Mouse (Mus musculus) cortical plate, adult 2 months (tissue): ENCODE data around the gene Kbtbd7. TPM values are rescaled to one million over a fixed set of nuclear protein-coding genes. Genes with fewer than 3 reads are reported as not detected.
"Not testable (repeated sequence)": the region's sequence is repeated elsewhere in the genome, so short reads cannot be mapped to it uniquely, and the experiment has no call there.

Source experiments
- H3K27ac ChIP-seq: fragments of 200-500 bp; 2 replicates; pipeline ENCODE4 v1.5.1; 2012; ENCODE audit warnings: low read length, control low read depth, inconsistent platforms; ENCODE audit not compliant: insufficient read depth
- H3K4me1 ChIP-seq: fragments of 200-500 bp; 2 replicates; pipeline ENCODE4 v1.6.1; 2011; ENCODE audit warnings: low read length; ENCODE audit not compliant: control insufficient read depth, insufficient read depth
- H3K4me3 ChIP-seq: fragments of 200-500 bp; 2 replicates; pipeline ENCODE4 v1.5.1; 2011; ENCODE audit warnings: mild to moderate bottlenecking, low read length, control low read depth; ENCODE audit not compliant: insufficient read depth
- CTCF ChIP-seq: fragments of 200-500 bp; IDR thresholded peaks from 2 replicates; pipeline ENCODE4 v1.5.1; 2011; ENCODE audit warnings: mild to moderate bottlenecking, control low read depth, low read length; ENCODE audit not compliant: insufficient read depth; ENCODE audit errors: extremely low read depth
- POLR2A ChIP-seq: fragments of 200-500 bp; IDR thresholded peaks from 2 replicates; pipeline ENCODE4 v1.6.1; 2011; ENCODE audit warnings: mild to moderate bottlenecking, low read length, control low read depth; ENCODE audit not compliant: insufficient read depth; ENCODE audit errors: extremely low read depth
- polyA plus RNA-seq: library from polyadenylated mRNA; depleted of rRNA; stranded (reverse); fragments of >200 nt; gene quantifications from 2 replicates; pipeline ENCODE4 v1.2.3, GENCODE M21; 2012

Gene Kbtbd7
- polyA plus RNA-seq, 1 experiment: 17.2 TPM

DNA sequence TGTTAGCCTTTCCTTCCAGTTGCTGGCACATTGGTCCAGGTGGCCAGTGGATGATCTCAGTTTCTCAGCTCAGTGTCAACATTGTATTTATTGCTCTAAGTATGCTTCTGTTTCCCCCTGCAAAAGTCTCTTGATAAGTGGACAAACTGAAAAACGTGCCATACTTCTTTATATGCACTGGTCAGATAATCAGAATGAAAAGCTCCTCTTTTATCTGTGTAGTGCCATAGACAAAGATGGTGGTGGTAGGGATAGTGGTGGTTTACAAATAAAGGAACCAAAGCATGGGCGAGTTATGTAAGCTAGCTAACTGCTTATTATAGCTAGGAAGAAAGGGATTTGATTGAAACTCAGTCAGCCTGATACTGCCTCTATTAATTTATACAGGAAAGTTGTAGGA lies 18.7 kb upstream of the Kbtbd7 start:
- no peak for TF ChIP-seq POLR2A
- no peak for TF ChIP-seq CTCF
- Histone ChIP-seq H3K27ac (no peak overlapping the region), H3K4me1 (no peaks in the 10 kb centered on the region), H3K4me3 (no peak overlapping the region)

DNA sequence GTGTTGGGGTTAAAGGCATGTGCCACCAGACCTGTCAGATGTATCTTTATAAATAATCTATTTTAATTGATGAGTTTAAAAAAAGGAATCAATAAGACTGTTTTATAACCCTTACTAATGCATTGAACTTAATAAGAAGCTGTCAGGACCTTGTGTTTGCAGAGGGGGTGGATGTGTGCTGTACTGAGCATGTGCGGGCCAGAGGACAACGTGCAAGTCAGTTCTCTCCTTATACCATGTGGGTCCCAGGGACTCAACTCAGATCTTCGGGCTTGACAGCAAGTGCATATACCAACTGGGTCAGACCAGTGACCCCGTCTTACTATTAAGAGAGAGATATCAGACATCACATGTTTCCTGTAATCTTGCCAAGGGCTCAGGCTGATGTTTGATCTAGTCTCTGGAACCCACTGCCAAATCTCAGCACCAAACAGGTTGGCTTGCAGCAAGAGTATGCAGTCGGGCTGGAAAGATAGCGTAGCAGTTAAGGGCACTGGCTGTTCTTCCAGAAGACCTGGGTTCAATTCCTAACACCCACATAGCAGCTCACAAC lies 17.0 kb upstream of the Kbtbd7 start:
- Histone ChIP-seq H3K4me1 (no peaks in the 10 kb centered on the region), H3K27ac (no peak overlapping the region), H3K4me3 (no peak overlapping the region)
- TF ChIP-seq POLR2A (no peak), CTCF (no peak)

DNA sequence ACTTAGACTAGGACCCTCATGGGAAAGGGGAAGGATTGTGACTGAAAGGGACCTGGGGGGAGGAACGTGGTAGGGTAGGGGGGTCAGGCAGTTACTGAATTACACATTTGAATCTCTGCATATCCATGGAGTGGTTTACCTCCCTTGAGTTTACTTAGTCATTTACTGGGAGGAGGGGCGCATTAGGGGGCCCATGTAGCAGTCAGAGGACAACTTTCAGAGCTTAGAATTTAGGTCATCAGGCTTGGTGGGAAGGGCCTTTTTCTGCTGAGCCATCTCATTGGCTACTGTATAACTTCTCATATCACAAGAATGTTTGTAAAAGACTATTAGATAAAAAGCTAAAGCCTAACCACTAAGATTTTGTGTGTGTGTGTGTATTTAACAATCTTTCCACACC lies 15.6 kb upstream of the Kbtbd7 start:
- Histone ChIP-seq H3K4me3 (no peak overlapping the region), H3K4me1 (no peaks in the 10 kb centered on the region), H3K27ac (no peak overlapping the region)
- TF ChIP-seq POLR2A (no peak), CTCF (no peak)

DNA sequence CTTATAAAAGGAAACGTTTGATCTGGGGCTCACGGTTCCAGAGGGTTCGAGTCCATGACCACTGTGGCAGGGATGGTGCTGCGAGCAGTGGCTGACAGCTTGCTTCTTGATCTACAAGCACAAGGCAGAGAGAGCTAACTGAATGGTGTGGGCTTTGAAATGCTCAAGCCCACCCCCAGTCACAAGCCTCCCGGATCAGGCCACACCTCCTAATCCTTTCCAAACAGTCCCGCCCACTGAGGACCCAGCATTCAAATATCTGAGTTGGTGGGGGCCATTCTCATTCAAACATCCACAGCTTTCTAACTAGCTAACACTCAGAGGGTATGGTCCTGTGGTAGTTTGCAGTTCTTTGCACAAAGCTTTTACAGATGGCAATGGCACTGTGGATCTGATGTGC lies 13.2 kb upstream of the Kbtbd7 start:
- no peak overlapping the region for H3K27ac ChIP-seq
- no peak for TF ChIP-seq POLR2A
- no peak for TF ChIP-seq CTCF
- H3K4me1 ChIP-seq: no peaks in the 10 kb centered on the region
- no peak overlapping the region for H3K4me3 ChIP-seq

DNA sequence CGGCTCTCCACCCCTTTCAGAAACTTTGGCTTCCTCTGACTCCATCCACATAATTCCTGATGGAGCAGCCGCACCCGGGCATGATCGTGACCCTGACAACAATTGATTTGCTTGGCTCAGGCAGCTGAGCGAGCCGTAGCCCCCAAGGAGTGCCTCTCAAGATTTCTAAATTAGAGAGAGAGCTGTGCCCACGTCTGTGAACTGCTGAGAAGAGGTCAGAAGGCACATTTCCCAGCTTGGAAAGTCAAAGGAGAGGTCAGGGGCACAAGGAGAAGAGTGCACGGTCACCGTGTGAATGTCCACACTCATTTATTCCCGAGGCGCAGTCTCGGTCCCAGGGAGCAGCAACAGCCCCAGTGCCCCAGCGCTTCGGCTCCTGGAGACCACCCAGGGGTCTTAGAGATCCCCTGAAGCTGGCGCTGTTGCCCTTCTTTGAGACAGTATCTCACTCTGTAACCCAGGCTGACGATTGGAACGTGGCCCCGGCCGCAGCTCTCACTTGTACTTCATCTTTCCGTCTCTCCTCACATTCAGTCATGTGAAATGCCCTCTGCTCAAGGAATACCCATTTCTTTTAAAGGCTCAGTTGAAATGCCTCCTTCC lies 6.1 kb upstream of the Kbtbd7 start:
- H3K4me1 ChIP-seq: no peaks in the 10 kb centered on the region
- H3K4me3 ChIP-seq: no peak overlapping the region
- H3K27ac ChIP-seq: no peak overlapping the region
- no peak for TF ChIP-seq POLR2A
- no peak for TF ChIP-seq CTCF

DNA sequence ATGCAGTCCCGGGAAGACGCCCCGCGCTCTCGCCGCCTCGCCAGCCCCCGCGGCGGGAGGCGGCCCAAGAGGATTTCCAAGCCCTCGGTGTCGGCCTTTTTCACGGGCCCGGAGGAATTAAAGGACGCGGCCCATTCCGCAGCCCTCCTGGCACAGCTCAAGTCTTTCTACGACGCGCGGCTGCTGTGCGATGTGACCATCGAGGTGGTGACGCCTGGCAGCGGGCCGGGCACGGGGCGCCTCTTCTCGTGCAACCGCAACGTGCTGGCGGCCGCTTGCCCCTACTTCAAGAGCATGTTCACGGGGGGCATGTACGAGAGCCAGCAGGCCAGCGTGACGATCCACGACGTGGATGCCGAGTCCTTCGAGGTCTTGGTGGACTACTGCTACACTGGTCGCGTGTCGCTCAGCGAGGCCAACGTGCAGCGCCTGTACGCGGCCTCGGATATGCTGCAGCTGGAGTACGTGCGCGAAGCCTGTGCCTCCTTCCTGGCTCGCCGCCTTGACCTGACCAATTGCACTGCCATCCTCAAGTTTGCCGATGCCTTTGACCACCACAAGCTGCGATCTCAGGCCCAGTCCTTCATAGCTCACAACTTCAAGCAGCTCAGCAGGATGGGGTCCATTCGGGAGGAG lies 537 bp downstream of the Kbtbd7 start:
- H3K4me3 ChIP-seq: peak overlapping the region; percentile 46; the same call in 1 of the 2 replicates
- H3K4me1 ChIP-seq, H3K27ac ChIP-seq: not testable (repeated sequence)

DNA sequence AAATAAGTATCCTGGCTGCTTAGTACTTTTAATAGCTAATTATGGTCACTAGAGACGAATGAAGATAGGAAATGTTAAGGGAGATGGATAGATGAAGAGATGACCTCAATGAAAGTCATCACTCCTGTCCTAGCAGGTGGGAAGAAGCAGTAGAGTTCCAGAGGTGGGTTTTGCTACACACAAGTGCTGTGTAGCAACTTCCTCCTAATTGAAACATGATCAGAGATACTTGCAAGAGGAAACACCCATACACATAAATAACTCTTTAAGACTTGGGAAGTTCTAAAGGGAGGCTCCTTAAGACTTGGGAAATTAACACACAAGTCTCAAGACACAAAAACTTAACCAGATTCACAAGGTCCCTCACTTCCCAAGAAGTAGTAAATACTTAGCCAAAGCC lies 7.8 kb downstream of the Kbtbd7 start:
- Histone ChIP-seq H3K27ac (no peak overlapping the region), H3K4me3 (no peak overlapping the region), H3K4me1 (no peaks in the 10 kb centered on the region)
- TF ChIP-seq POLR2A (no peak), CTCF (no peak)

DNA sequence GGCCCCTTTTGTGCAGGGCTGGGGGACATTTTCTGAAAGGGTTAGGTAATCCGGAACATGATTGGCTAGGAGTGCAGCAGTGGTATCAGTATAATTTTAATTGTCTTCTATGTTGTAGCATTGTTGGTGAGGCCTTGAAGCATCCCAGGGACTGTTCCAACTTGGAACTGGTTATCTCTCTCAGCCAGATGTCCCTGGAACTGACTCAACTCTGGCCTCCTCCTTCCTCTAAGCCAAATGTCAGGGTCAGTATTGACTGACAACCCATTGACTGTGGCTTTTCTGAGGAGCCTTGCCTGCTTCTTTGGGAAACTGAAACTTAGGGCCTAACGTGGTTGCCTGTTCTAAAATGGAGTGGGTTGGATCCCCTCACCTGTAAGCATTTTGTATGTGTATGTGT lies 14.3 kb downstream of the Kbtbd7 start:
- Histone ChIP-seq H3K27ac (no peak overlapping the region), H3K4me1 (no peaks in the 10 kb centered on the region), H3K4me3 (no peak overlapping the region)
- no peak for TF ChIP-seq CTCF
- TF ChIP-seq POLR2A: no peak

DNA sequence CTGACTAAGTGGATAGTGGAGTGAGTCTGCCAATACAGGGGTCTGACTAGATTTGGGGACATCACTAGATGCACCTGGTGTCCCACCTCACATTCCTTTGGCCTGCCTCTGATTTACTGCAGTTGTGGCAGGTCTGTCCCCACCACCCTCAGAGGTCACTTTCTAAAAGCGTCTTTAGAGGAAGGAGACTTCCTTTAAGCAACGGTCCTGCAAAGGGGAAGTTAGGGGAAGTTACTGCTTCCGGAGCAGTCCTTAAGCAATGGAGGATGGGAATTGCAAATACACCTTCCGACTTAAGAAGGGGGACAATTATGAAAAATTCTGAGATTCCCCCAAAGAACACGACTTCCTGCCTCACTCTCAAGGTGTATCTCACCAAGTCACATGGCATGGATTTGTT lies 15.1 kb downstream of the Kbtbd7 start:
- no peak for TF ChIP-seq POLR2A
- TF ChIP-seq CTCF: no peak
- Histone ChIP-seq H3K27ac (no peak overlapping the region), H3K4me1 (peaks cover 2% of the 10 kb centered on the region; the same call in 1 of the 2 replicates), H3K4me3 (no peak overlapping the region)

DNA sequence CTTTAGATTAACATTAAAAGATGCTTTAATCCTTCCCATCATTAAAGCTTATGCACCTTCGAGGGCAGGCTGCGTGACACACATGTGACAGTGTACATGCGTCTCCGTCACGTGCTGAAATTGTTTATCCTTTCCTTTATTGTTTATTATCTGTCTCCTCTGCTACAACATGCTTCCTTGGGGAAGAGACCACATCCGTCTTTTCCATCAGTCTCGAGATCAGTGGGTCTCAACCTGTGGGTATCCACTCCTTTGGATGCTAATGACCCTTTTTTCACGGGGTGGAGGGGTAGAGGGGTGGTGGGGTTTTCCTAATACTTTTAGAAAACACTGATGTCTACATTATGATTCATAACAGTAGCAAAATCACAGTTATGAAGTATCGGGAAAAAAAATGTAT lies 18.3 kb downstream of the Kbtbd7 start:
- Histone ChIP-seq H3K4me1 (peaks cover 2% of the 10 kb centered on the region; the same call in 1 of the 2 replicates), H3K27ac (no peak overlapping the region), H3K4me3 (no peak overlapping the region)
- TF ChIP-seq CTCF (no peak), POLR2A (no peak)
